Mouse (Mus musculus): ENCODE measurements around the gene Il10rb. TPM values are rescaled to one million over a fixed set of nuclear protein-coding genes. Genes with fewer than 3 reads are reported as not detected.

The Il10rb gene
- polyA plus RNA-seq, 1 experiment from 2014 or later = 123 TPM

DNA sequence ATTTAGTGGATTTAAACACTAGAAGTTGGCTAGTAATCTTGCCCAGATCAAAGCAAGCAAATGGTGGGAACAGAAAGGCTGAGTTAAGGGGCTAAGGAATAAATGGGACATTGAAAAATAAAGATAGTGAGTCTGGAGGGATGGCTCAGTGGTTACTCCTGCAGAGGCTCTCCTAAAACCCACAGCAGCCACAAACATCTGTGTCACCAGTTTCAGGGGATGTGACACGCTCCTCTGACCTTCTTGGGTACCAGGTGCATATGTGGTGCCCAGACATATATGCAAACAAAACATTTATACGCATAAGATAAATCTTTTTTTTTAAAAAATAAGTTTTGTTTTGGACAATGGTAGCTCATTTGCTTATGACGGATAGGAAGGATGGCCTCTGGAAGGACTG, 53.4 kb downstream of the Il10rb start:
- Histone ChIP-seq H3K4me3 (ENCODE audit: low read depth, low read length) (no peak overlapping the region), H3K36me3 (ENCODE audit: control insufficient read depth, insufficient read depth) (no peaks in the 10 kb centered on the region), H3K9ac (ENCODE audit: low read depth, low read length) (no peak overlapping the region), H3K9me3 (ENCODE audit: control insufficient read depth) (no peaks in the 10 kb centered on the region), H3K4me1 (replicated peaks; ENCODE audit: control insufficient read depth, insufficient read depth, low read length) (0 out of 2 replicates have a peak, but pooled peaks cover 3% of the 10 kb centered on the region), H3K27ac (ENCODE audit: low read depth, low read length) (no peak overlapping the region), H3K27me3 (replicated peaks; ENCODE audit: control insufficient read depth, insufficient read depth, low read length) (no peaks in the 10 kb centered on the region), H3K4me2 (replicated peaks; ENCODE audit: low read depth) (no peak overlapping the region)
- no peak for TF ChIP-seq CTCF (IDR thresholded peaks at IDR 0.05; ENCODE audit: low read depth)
- WGBS = 91% methylated on average over 3 of the region's 3 CpGs
- no peak for ATAC-seq

DNA sequence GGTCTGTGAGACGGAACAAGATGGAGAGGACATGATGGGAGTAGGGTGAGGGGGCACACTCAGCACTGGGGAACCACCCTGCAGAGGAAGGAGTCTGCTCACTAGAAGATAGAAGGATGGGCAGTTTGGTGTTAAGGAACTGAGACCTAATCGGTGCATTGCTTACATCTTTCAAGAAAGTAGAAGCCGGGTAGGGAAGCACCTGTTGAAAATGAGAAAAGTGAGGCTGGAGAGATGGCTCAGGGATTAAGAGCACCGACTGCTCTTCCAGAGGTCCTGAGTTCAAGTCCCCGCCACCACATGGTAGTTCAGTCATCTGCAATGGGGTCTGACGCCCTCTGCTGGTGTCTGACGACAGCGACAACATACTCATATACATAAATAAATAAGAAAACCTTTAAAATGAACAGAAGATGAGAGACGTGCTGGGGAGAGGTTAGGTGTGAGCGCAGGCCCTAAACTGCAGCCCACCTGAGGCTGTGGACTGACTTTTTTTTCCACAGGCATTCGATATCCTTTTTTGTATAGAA, 53.9 kb downstream of the Il10rb start:
- no peak overlapping the region for H3K9ac ChIP-seq (ENCODE audit: low read depth, low read length)
- no peaks in the 10 kb centered on the region for H3K9me3 ChIP-seq (ENCODE audit: control insufficient read depth)
- H3K27ac ChIP-seq (ENCODE audit: low read depth, low read length) = no peak overlapping the region
- H3K4me3 ChIP-seq (ENCODE audit: low read depth, low read length) = no peak overlapping the region
- H3K36me3 ChIP-seq (ENCODE audit: control insufficient read depth, insufficient read depth) = no peaks in the 10 kb centered on the region
- no peak overlapping the region for H3K4me2 ChIP-seq (replicated peaks; ENCODE audit: low read depth)
- no peak for ATAC-seq
- H3K27me3 ChIP-seq (replicated peaks; ENCODE audit: control insufficient read depth, insufficient read depth, low read length) = no peaks in the 10 kb centered on the region
- 0 out of 2 replicates have a peak, but pooled peaks cover 3% of the 10 kb centered on the region for H3K4me1 ChIP-seq (replicated peaks; ENCODE audit: control insufficient read depth, insufficient read depth, low read length)
- peak; percentile 61 for TF ChIP-seq CTCF (IDR thresholded peaks at IDR 0.05; ENCODE audit: low read depth)
- WGBS = 69% methylated on average over 11 of the region's 11 CpGs

DNA sequence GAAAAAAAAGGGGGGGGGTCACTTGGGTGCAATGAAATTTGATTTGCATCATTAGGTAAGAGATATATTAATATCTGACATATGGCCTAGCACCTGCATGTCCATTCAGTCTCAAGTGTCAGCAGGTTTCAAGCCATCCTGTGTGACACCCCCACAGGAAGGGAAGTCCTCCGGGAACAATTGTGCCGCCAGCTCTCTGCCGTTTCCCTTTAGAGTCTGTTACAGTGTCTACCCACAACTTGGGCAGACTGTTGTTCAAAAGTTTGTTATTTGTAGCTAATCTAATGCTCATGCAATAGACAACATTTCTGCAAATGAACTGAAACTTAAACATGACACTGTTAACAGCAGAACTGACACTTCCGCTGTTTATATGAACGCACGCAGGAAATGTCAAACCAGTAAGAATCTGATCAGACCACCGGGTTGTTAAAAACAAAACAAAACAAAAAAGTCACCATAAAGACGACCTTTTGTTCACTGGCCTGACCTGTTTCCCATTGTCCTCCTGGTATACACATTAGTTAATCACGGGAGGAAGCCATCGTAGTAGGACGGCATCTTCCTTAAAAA, 55.2 kb downstream of the Il10rb start:
- no peak overlapping the region for H3K27ac ChIP-seq (ENCODE audit: low read depth, low read length)
- no peak overlapping the region for H3K4me2 ChIP-seq (replicated peaks; ENCODE audit: low read depth)

DNA sequence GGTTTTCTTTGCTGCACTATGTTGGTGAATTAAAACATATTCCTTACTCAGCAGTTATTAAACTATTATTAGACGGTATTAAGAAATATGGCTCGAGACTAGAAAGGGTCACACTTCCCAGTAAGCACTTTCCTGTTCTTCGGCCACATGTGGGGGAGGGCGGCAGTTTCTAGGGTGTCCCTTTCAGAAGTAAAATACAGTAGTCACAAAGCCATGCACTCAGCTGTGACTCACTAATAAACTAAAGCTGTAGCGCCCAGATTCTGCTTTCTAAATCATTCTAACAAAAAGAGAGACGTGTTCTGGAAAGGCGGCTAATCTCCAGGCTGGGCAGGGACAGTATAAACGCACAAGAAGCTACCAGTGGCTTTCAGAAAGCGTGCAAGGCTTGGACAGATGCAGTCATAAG, 55.8 kb downstream of the Il10rb start:
- Histone ChIP-seq H3K27me3 (replicated peaks; ENCODE audit: control insufficient read depth, insufficient read depth, low read length) (no peaks in the 10 kb centered on the region), H3K9ac (ENCODE audit: low read depth, low read length) (no peak overlapping the region), H3K4me2 (replicated peaks; ENCODE audit: low read depth) (no peak overlapping the region), H3K36me3 (ENCODE audit: control insufficient read depth, insufficient read depth) (no peaks in the 10 kb centered on the region), H3K4me1 (replicated peaks; ENCODE audit: control insufficient read depth, insufficient read depth, low read length) (peaks cover 3% of the 10 kb centered on the region; the same call in 1 of the 2 replicates), H3K27ac (ENCODE audit: low read depth, low read length) (no peak overlapping the region), H3K9me3 (ENCODE audit: control insufficient read depth) (no peaks in the 10 kb centered on the region), H3K4me3 (ENCODE audit: low read depth, low read length) (no peak overlapping the region)
- 53% methylated on average over 9 of the region's 9 CpGs for WGBS
- no peak for TF ChIP-seq CTCF (IDR thresholded peaks at IDR 0.05; ENCODE audit: low read depth)
- no peak for ATAC-seq

More for the DNA sequence above, 55.2 kb downstream of the Il10rb start:
- Histone ChIP-seq H3K36me3 (ENCODE audit: control insufficient read depth, insufficient read depth) (no peaks in the 10 kb centered on the region), H3K27me3 (replicated peaks; ENCODE audit: control insufficient read depth, insufficient read depth, low read length) (no peaks in the 10 kb centered on the region), H3K9me3 (ENCODE audit: control insufficient read depth) (no peaks in the 10 kb centered on the region), H3K4me1 (replicated peaks; ENCODE audit: control insufficient read depth, insufficient read depth, low read length) (peaks cover 3% of the 10 kb centered on the region; the same call in 1 of the 2 replicates), H3K4me3 (ENCODE audit: low read depth, low read length) (no peak overlapping the region), H3K9ac (ENCODE audit: low read depth, low read length) (no peak overlapping the region)
- no peak for TF ChIP-seq CTCF (IDR thresholded peaks at IDR 0.05; ENCODE audit: low read depth)
- ATAC-seq = no peak
- WGBS = 67% methylated on average over 11 of the region's 11 CpGs

DNA sequence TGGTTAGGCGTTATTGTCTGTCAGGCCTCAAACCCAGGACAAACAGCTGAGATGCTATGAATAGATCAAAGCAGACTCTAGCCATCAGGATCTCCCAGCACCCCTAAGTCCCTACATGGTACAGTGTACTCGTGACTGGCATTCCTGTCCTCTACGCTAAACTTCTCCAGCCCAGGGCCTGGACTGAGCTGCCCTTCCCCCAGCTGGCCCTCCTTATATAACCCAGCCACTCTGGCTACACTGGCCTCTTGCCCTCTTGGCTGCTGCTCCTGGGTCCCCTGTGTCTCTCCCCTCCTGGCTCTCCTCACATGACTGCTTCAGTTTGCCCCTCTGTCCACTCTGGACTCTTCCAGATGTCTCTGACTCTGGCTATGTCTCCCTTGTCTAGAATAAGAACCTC, 56.7 kb downstream of the Il10rb start:
- 83% methylated on average over 3 of the region's 3 CpGs for WGBS
- no peak for TF ChIP-seq CTCF (IDR thresholded peaks at IDR 0.05; ENCODE audit: low read depth)
- Histone ChIP-seq H3K27ac (ENCODE audit: low read depth, low read length) (no peak overlapping the region), H3K4me1 (replicated peaks; ENCODE audit: control insufficient read depth, insufficient read depth, low read length) (peaks cover 3% of the 10 kb centered on the region; the same call in 1 of the 2 replicates), H3K4me3 (ENCODE audit: low read depth, low read length) (no peak overlapping the region), H3K9me3 (ENCODE audit: control insufficient read depth) (no peaks in the 10 kb centered on the region), H3K9ac (ENCODE audit: low read depth, low read length) (no peak overlapping the region), H3K4me2 (replicated peaks; ENCODE audit: low read depth) (no peak overlapping the region), H3K36me3 (ENCODE audit: control insufficient read depth, insufficient read depth) (no peaks in the 10 kb centered on the region), H3K27me3 (replicated peaks; ENCODE audit: control insufficient read depth, insufficient read depth, low read length) (no peaks in the 10 kb centered on the region)
- ATAC-seq = no peak

DNA sequence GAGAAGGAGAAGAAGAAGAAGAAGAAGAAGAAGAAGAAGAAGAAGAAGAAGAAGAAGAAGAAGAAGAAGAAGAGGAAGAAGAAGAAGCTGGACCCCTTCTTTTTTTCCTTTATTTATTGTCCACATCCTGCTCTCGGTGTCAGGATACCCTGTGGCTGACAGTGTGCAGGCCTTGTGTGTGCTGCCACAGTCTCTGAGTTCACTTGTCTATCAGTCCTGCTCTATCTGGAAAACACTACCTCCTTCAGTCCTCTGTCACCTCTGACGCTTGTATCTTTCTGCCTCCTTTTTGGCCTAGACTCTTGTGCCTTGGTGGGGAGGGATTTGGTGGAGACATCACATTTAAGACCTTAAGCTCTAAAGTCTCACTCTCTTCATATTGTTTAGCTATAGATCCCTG, 57.4 kb downstream of the Il10rb start:
- no peak for ATAC-seq
- no peak overlapping the region for H3K4me2 ChIP-seq (replicated peaks; ENCODE audit: low read depth)
- TF ChIP-seq CTCF (IDR thresholded peaks at IDR 0.05; ENCODE audit: low read depth) = no peak
- H3K27ac ChIP-seq (ENCODE audit: low read depth, low read length) = no peak overlapping the region
- H3K4me1 ChIP-seq (replicated peaks; ENCODE audit: control insufficient read depth, insufficient read depth, low read length) = peaks cover 3% of the 10 kb centered on the region; the same call in 1 of the 2 replicates
- no peaks in the 10 kb centered on the region for H3K36me3 ChIP-seq (ENCODE audit: control insufficient read depth, insufficient read depth)
- H3K9me3 ChIP-seq (ENCODE audit: control insufficient read depth) = no peaks in the 10 kb centered on the region
- H3K9ac ChIP-seq (ENCODE audit: low read depth, low read length) = no peak overlapping the region
- H3K4me3 ChIP-seq (ENCODE audit: low read depth, low read length) = no peak overlapping the region
- H3K27me3 ChIP-seq (replicated peaks; ENCODE audit: control insufficient read depth, insufficient read depth, low read length) = no peaks in the 10 kb centered on the region
- WGBS = 77% methylated on average over 2 of the region's 2 CpGs
